Mouse (Mus musculus) embryonic stem cell, embryonic (primary cell): ENCODE results near the gene Aco2.

Source experiments
- CTCF ChIA-PET, 4 experiments: fragments of 300-600 bp in 2 of 4; fragments of 350-600 bp in 2 of 4; sonication (Branson Sonifier 250); formaldehyde crosslinking; loops; one replicate each; lab custom pipeline; 2022; ENCODE audit warnings: inconsistent platforms in 2 of 4; lab: Charles Lee
- POLR2A ChIA-PET, 4 experiments: fragments of 300-600 bp in 2 of 4; fragments of 350-600 bp in 2 of 4; sonication (Branson Sonifier 250); formaldehyde crosslinking; loops; one replicate each; lab custom pipeline; 2022; ENCODE audit warnings: antibody characterized with exemption in 4 of 4, inconsistent platforms in 1 of 4; lab: Charles Lee

Aco2 gene

GRCm38 (mm10) chr15:81932951-81933470, 60.9 kb downstream of the Aco2 start:
- ChIA-PET POLR2A (interaction anchor here in 2 of 4 experiments (0.7 to 1.8 kb wide), 12 partner anchors 9 to 123 kb away, joined by 3 to 6 read pairs (median 3); no protein-coding TSS in a partner anchor), CTCF (interaction anchor here in 2 of 4 experiments (1.0 kb wide), 2 partner anchors 28 to 102 kb away, joined by 3 read pairs; no protein-coding TSS in a partner anchor)

- ChIA-PET CTCF (no interaction called here), POLR2A (interaction anchor here in 1 of 4 experiments (1.1 to 1.8 kb wide), 5 partner anchors 10 to 62 kb away, joined by 3 to 6 read pairs (median 3); no protein-coding TSS in a partner anchor)
Measured at GRCm38 (mm10) chr15:81933986-81934385, 61.9 kb downstream of the Aco2 start.

- ChIA-PET POLR2A (interaction anchor here (0.6 to 4.9 kb wide), 41 partner anchors 9 to 1220 kb away, joined by 3 to 41 read pairs (median 4); partner anchors contain the start of genes Polr3h (in 3 of the 4), Pmm1 (in 2 of the 4), Ep300 (in 1 of the 4) and Srebf2 (in 1 of the 4)), CTCF (interaction anchor here in 3 of 4 experiments (0.7 to 3.3 kb wide), 21 partner anchors 10 to 244 kb away, joined by 3 to 16 read pairs (median 4); partner anchors contain the start of genes Polr3h (in 2 of the 3), Pmm1 (in 1 of the 3), Rangap1 (in 1 of the 3) and Zc3h7b (in 1 of the 3))
Measured at GRCm38 (mm10) chr15:81935869-81936637, 63.9 kb downstream of the Aco2 start.

GRCm38 (mm10) chr15:81936679-81937078, 64.6 kb downstream of the Aco2 start, which contains the start of gene Csdc2:
Gene Csdc2, plus strand, starts transcription at chr15:81936759.
- POLR2A ChIA-PET = interaction anchor here (0.6 to 4.9 kb wide), 47 partner anchors 9 to 1219 kb away, joined by 3 to 41 read pairs (median 4); partner anchors contain the start of genes Polr3h (in 3 of the 4), Pmm1 (in 2 of the 4), Ep300 (in 1 of the 4) and Srebf2 (in 1 of the 4)
- CTCF ChIA-PET = interaction anchor here (0.6 to 3.3 kb wide), 27 partner anchors 9 to 488 kb away, joined by 3 to 16 read pairs (median 4); partner anchors contain the start of genes Polr3h (in 2 of the 4), Pmm1 (in 1 of the 4), Rangap1 (in 1 of the 4) and Zc3h7b (in 1 of the 4)

- POLR2A ChIA-PET = interaction anchor here (0.5 to 4.9 kb wide), 45 partner anchors 9 to 309 kb away, joined by 3 to 41 read pairs (median 4); partner anchors contain the start of genes Polr3h (in 3 of the 4), Pmm1 (in 2 of the 4), Srebf2 (in 1 of the 4) and Tef (in 1 of the 4)
- CTCF ChIA-PET = interaction anchor here (0.6 to 3.3 kb wide), 39 partner anchors 9 to 489 kb away, joined by 3 to 16 read pairs (median 4); partner anchors contain the start of genes Polr3h (in 2 of the 4) and Pmm1 (in 1 of the 4)
Measured at GRCm38 (mm10) chr15:81937098-81937972, 65.2 kb downstream of the Aco2 start.

GRCm38 (mm10) chr15:81938246-81938645, 66.1 kb downstream of the Aco2 start:
- POLR2A ChIA-PET = interaction anchor here in 3 of 4 experiments (0.6 to 4.9 kb wide), 20 partner anchors 10 to 308 kb away, joined by 3 to 41 read pairs (median 4); partner anchors contain the start of genes Pmm1 (in 3 of the 3) and Polr3h (in 1 of the 3)
- CTCF ChIA-PET = interaction anchor here (0.6 to 3.3 kb wide), 36 partner anchors 8 to 333 kb away, joined by 3 to 16 read pairs (median 4); partner anchors contain the start of genes Pmm1 (in 2 of the 4) and Polr3h (in 1 of the 4)

GRCm38 (mm10) chr15:81939157-81939715, 67.1 kb downstream of the Aco2 start:
- ChIA-PET POLR2A (interaction anchor here in 3 of 4 experiments (0.8 to 4.9 kb wide), 15 partner anchors 9 to 245 kb away, joined by 3 to 41 read pairs (median 4); partner anchors contain the start of gene Pmm1 (in 3 of the 3)), CTCF (interaction anchor here (0.5 to 3.3 kb wide), 20 partner anchors 9 to 684 kb away, joined by 3 to 16 read pairs (median 4); partner anchors contain the start of gene Pmm1 (in 2 of the 4))

GRCm38 (mm10) chr15:81939774-81940173, 67.7 kb downstream of the Aco2 start:
- ChIA-PET POLR2A (interaction anchor here in 1 of 4 experiments (0.8 to 4.9 kb wide), 5 partner anchors 9 to 55 kb away, joined by 3 to 41 read pairs (median 6); partner anchors contain the start of gene Pmm1), CTCF (interaction anchor here in 1 of 4 experiments (2.1 to 3.3 kb wide), 2 partner anchors 20 to 35 kb away, joined by 5 to 16 read pairs; partner anchors contain the start of gene Pmm1)

GRCm38 (mm10) chr15:81940219-81940618, 68.1 kb downstream of the Aco2 start:
- CTCF ChIA-PET = interaction anchor here in 2 of 4 experiments (1.3 to 1.7 kb wide), 3 partner anchors 14 to 92 kb away, joined by 3 to 7 read pairs (median 3); partner anchors contain the start of gene Polr3h (in 1 of the 2)
- POLR2A ChIA-PET = interaction anchor here in 2 of 4 experiments (1.1 to 2.6 kb wide), 6 partner anchors 9 to 76 kb away, joined by 3 to 7 read pairs (median 4); partner anchors contain the start of genes Aco2 (in 1 of the 2), Phf5a (in 1 of the 2) and Polr3h (in 1 of the 2)

GRCm38 (mm10) chr15:81941010-81941409, 68.9 kb downstream of the Aco2 start:
- CTCF ChIA-PET = interaction anchor here (0.5 to 2.0 kb wide), 13 partner anchors 13 to 1094 kb away, joined by 3 to 7 read pairs (median 4); partner anchors contain the start of genes Pmm1 (in 1 of the 4) and Polr3h (in 1 of the 4)
- POLR2A ChIA-PET = interaction anchor here in 3 of 4 experiments (0.6 to 2.6 kb wide), 17 partner anchors 8 to 997 kb away, joined by 3 to 7 read pairs (median 4); partner anchors contain the start of genes 1700029P11Rik (in 1 of the 3), Aco2 (in 1 of the 3), Phf5a (in 1 of the 3) and Pmm1 (in 1 of the 3)

- CTCF ChIA-PET = interaction anchor here (0.6 to 2.6 kb wide), 10 partner anchors 12 to 312 kb away, joined by 3 to 19 read pairs (median 4); partner anchors contain the start of gene Pmm1 (in 1 of the 4)
- POLR2A ChIA-PET = interaction anchor here in 3 of 4 experiments (0.6 to 10.0 kb wide), 16 partner anchors 14 to 322 kb away, joined by 3 to 101 read pairs (median 4); partner anchors contain the start of genes Polr3h (in 2 of the 3) and Pmm1 (in 1 of the 3)
Measured at GRCm38 (mm10) chr15:81943176-81943749, 71.2 kb downstream of the Aco2 start.

GRCm38 (mm10) chr15:81949076-81949475, 77.0 kb downstream of the Aco2 start:
- POLR2A ChIA-PET = interaction anchor here in 3 of 4 experiments (0.8 to 10.0 kb wide), 30 partner anchors 7 to 255 kb away, joined by 3 to 101 read pairs (median 6); partner anchors contain the start of genes Pmm1 (in 3 of the 3), Csdc2 (in 2 of the 3), 1700029P11Rik (in 1 of the 3) and Polr3h (in 1 of the 3)
- CTCF ChIA-PET = interaction anchor here in 3 of 4 experiments (1.1 to 2.6 kb wide), 3 partner anchors 10 to 187 kb away, joined by 4 to 9 read pairs (median 4); partner anchors contain the start of gene Pmm1 (in 1 of the 3)

GRCm38 (mm10) chr15:81949476-81950131, 77.5 kb downstream of the Aco2 start:
- POLR2A ChIA-PET = interaction anchor here in 3 of 4 experiments (0.5 to 10.0 kb wide), 33 partner anchors 7 to 509 kb away, joined by 3 to 101 read pairs (median 5); partner anchors contain the start of genes Pmm1 (in 3 of the 3), Csdc2 (in 2 of the 3), 1700029P11Rik (in 1 of the 3) and Polr3h (in 1 of the 3)
- CTCF ChIA-PET = interaction anchor here in 2 of 4 experiments (1.6 to 2.6 kb wide), 3 partner anchors 11 kb away, joined by 4 to 9 read pairs (median 4); partner anchors contain the start of gene Pmm1 (in 2 of the 2)

- ChIA-PET POLR2A (interaction anchor here (0.7 to 10.0 kb wide), 21 partner anchors 7 to 510 kb away, joined by 3 to 101 read pairs (median 6); partner anchors contain the start of genes Pmm1 (in 3 of the 4), Csdc2 (in 2 of the 4) and Polr3h (in 1 of the 4)), CTCF (interaction anchor here in 2 of 4 experiments (0.8 to 1.6 kb wide), 2 partner anchors 10 to 14 kb away, joined by 3 to 4 read pairs; partner anchors contain the start of genes Csdc2 (in 1 of the 2) and Pmm1 (in 1 of the 2))
Measured at GRCm38 (mm10) chr15:81950716-81951115, 78.6 kb downstream of the Aco2 start.
